Mouse (Mus musculus) heart, adult 2 months (tissue): Measurements from ENCODE around the gene Ttc3.

Experiments used
- CTCF ChIP-seq: fragments of 200-600 bp; IDR thresholded peaks from 2 replicates; pipeline ENCODE4 v1.8.1; 2022; ENCODE audit warnings: antibody characterized with exemption, mild to moderate bottlenecking, moderate library complexity
- EP300 ChIP-seq: fragments of 200-500 bp; IDR thresholded peaks from 2 replicates; pipeline ENCODE4 v1.6.1; 2011; ENCODE audit warnings: low read depth, low read length, control low read depth; ENCODE audit not compliant: insufficient read depth
- POLR2A ChIP-seq: fragments of 200-500 bp; IDR thresholded peaks from 2 replicates; pipeline ENCODE4 v1.6.1; 2011; ENCODE audit warnings: mild to moderate bottlenecking, low read depth, low read length, control low read depth; ENCODE audit not compliant: insufficient read depth

- TF ChIP-seq CTCF (no peak), POLR2A (no peak), EP300 (no peak)
These were observed 490 bp downstream of the Ttc3 start for GRCm38 (mm10) chr16:94370915-94371300.
